Mouse (Mus musculus) kidney, embryonic 16.5 days (tissue): ENCODE results near the gene Gpr180. TPM values are rescaled to one million over a fixed set of nuclear protein-coding genes. Genes with fewer than 3 reads are reported as not detected.

Experiments used
- ATAC-seq: fragments of 200-750 bp; cut with Nextera tagmentation; 2 replicates; pipeline ENCODE4 v1.8.0; 2017; ENCODE audit warnings: moderate TSS enrichment; ENCODE audit not compliant: low FRiP score, low TSS enrichment
- H3K27ac ChIP-seq: fragments of 300-500 bp; sonication (generic); 2 replicates; pipeline ENCODE4 v1.5.1; 2014; ENCODE audit warnings: low read length
- H3K27me3 ChIP-seq: fragments of 300-500 bp; sonication (generic); 2 replicates; pipeline ENCODE4 v1.6.1; 2014; ENCODE audit warnings: low read length, control low read depth, mixed read lengths; ENCODE audit not compliant: insufficient read depth
- H3K36me3 ChIP-seq: fragments of 300-500 bp; sonication (generic); 2 replicates; pipeline ENCODE4 v1.6.1; 2014; ENCODE audit warnings: low read length, control low read depth, mixed read lengths; ENCODE audit not compliant: insufficient read depth
- H3K4me1 ChIP-seq: fragments of 300-500 bp; sonication (generic); 2 replicates; pipeline ENCODE4 v1.6.1; 2014; ENCODE audit warnings: low read length, control low read depth, mixed read lengths; ENCODE audit not compliant: insufficient read depth
- H3K4me2 ChIP-seq: fragments of 300-500 bp; sonication (generic); replicated peaks from 2 replicates; pipeline ENCODE4 v1.6.1; 2014; ENCODE audit warnings: low read depth, low read length
- H3K4me3 ChIP-seq: fragments of 300-500 bp; sonication (generic); 2 replicates; pipeline ENCODE4 v1.5.1; 2014; ENCODE audit warnings: mild to moderate bottlenecking, low read length
- H3K9ac ChIP-seq: fragments of 300-500 bp; sonication (generic); replicated peaks from 2 replicates; pipeline ENCODE4 v1.6.1; 2014; ENCODE audit warnings: low read length
- H3K9me3 ChIP-seq: fragments of 300-500 bp; sonication (generic); 2 replicates; pipeline ENCODE4 v1.6.1; 2016; ENCODE audit warnings: low read length, control low read depth
- WGBS: fragments of 180-500 bp; shearing (Covaris S2); extraction: QIAGEN DNeasy Blood & Tissue Kit; methylation state at CpG from one replicate; pipeline ENCODE4 v1.1.7; 2014; 5-methylcytosine and 5-hydroxymethylcytosine counted together
- polyA plus RNA-seq: library from polyadenylated mRNA; unstranded; fragments of >200 nt; fragmentation: Nextera tagmentation; extraction: Ambion mirVana; gene quantifications from 2 replicates; pipeline ENCODE4 v1.2.1, GENCODE M21; 2015

Gpr180 gene
- polyA plus RNA-seq, 1 experiment from 2014 or later: 60.3 TPM

DNA sequence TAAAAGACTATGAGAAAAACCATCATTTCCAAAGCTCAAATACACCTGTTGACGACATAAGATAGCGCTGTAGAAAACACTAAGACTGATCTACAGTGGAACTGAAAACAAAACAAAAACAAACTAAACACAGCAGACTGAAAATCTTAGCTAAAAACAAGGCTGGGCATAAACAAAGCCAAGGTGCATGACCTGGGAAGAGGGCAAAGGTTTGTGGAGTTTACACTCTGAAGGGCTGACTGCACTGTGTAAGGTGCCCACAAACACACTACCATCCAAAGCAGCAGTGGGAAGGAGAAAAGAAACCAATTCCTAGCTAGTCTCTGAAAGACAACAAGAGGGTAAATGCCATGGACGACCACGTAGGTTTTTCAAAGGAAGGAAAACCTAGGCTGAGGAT, 12.2 kb upstream of the Gpr180 start:
- H3K4me2 ChIP-seq: no peak overlapping the region
- 89% methylated on average over 4 of the region's 4 CpGs for WGBS
- peaks cover 56% of the 10 kb centered on the region for H3K36me3 ChIP-seq
- no peaks in the 10 kb centered on the region for H3K4me1 ChIP-seq
- H3K9me3 ChIP-seq: no peaks in the 10 kb centered on the region
- no peak overlapping the region for H3K4me3 ChIP-seq
- H3K27ac ChIP-seq: no peak overlapping the region
- H3K9ac ChIP-seq: no peak overlapping the region
- no peaks in the 10 kb centered on the region for H3K27me3 ChIP-seq
- ATAC-seq: no peak

GRCm38 (mm10) chr14:118126301-118126700, 10.7 kb upstream of the Gpr180 start:
- WGBS: 87% methylated on average over 5 of the region's 5 CpGs
- no peak overlapping the region for H3K9ac ChIP-seq
- peaks cover 1% of the 10 kb centered on the region; the same call in 1 of the 2 replicates for H3K4me1 ChIP-seq
- no peak overlapping the region for H3K4me2 ChIP-seq
- no peaks in the 10 kb centered on the region for H3K27me3 ChIP-seq
- peaks cover 45% of the 10 kb centered on the region for H3K36me3 ChIP-seq
- no peak overlapping the region for H3K4me3 ChIP-seq
- no peaks in the 10 kb centered on the region for H3K9me3 ChIP-seq
- ATAC-seq: no peak
- H3K27ac ChIP-seq: no peak overlapping the region

DNA sequence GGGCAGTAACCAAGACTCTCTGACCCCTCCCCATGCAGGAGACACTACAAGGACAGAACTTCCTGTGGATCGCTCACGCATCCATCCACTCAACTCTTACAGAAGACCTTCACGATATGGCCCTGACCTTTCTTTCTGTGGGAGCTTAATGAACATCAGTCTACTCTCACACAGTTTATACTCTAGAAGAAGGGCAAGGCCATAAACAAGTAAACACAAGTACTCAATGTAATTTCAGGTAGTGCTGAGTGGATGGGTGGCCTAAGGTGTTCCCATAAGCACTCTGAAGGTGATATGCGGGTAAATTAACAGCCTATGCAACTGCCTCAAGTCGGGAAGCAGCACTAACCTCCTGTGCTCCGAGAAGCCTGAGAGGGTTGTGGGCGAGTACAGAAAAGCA, 5.5 kb upstream of the Gpr180 start:
- no peak for ATAC-seq
- no peak overlapping the region for H3K27ac ChIP-seq
- peaks cover 14% of the 10 kb centered on the region; the same call in 1 of the 2 replicates for H3K36me3 ChIP-seq
- H3K4me2 ChIP-seq: peak overlapping the region; percentile 74
- H3K9ac ChIP-seq: peak overlapping the region; percentile 74
- H3K27me3 ChIP-seq: no peaks in the 10 kb centered on the region
- H3K4me1 ChIP-seq: peaks cover 15% of the 10 kb centered on the region
- H3K9me3 ChIP-seq: no peaks in the 10 kb centered on the region
- WGBS: 68% methylated on average over 7 of the region's 7 CpGs
- peak overlapping the region; percentile 63 for H3K4me3 ChIP-seq

- H3K9me3 ChIP-seq: no peaks in the 10 kb centered on the region
These were observed 4.9 kb upstream of the Gpr180 start for GRCm38 (mm10) chr14:118131931-118132641.

DNA sequence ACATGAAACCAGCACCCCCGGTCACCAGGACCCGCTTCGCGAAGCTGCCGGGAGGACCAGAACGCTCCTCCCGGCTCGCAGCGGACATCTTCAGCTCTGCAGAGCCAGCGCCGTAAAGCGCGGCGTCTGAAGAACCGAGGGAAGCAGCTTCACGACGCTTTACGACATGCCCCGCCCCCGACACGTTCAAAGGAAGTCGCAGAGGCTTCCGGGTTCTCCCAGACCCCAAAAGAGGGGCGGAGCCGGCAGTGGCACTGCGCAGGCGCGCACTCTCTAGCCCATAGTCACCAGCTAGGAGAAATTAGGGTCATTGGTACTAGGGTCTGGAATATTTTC, 4.3 kb upstream of the Gpr180 start, which contains the start of gene Tgds:
Gene Tgds (minus strand): TSS at position 114 of the 336 bp plus-strand sequence.
- Histone ChIP-seq H3K9me3 (no peaks in the 10 kb centered on the region), H3K4me2 (peak within 1 kb of the TSS; percentile 74), H3K4me1 (peaks cover 19% of the 10 kb centered on the region), H3K27me3 (no peaks in the 10 kb centered on the region), H3K36me3 (0 out of 2 replicates have a peak, but pooled peaks cover 5% of the 10 kb centered on the region), H3K4me3 (peak within 1 kb of the TSS; percentile 63), H3K9ac (peak within 1 kb of the TSS; percentile 74), H3K27ac (no peak within 1 kb of the TSS)
- ATAC-seq: peak; percentile 83
- WGBS: under 1% methylated on average over 28 of the region's 28 CpGs

More at GRCm38 (mm10) chr14:118131931-118132641, 4.9 kb upstream of the Gpr180 start:
- peak overlapping the region; percentile 74 for H3K9ac ChIP-seq
- peak; percentile 39 for ATAC-seq
- H3K36me3 ChIP-seq: peaks cover 8% of the 10 kb centered on the region; the same call in 1 of the 2 replicates
- peaks cover 17% of the 10 kb centered on the region for H3K4me1 ChIP-seq
- H3K4me2 ChIP-seq: peak overlapping the region; percentile 74
- 13% methylated on average over 21 of the region's 21 CpGs for WGBS
- H3K27ac ChIP-seq: no peak overlapping the region
- H3K27me3 ChIP-seq: no peaks in the 10 kb centered on the region
- peak overlapping the region; percentile 63 for H3K4me3 ChIP-seq

- Histone ChIP-seq H3K9ac (peak overlapping the region; percentile 87), H3K4me1 (peaks cover 20% of the 10 kb centered on the region), H3K4me3 (peak overlapping the region; percentile 90), H3K4me2 (peak overlapping the region; percentile 78), H3K9me3 (no peaks in the 10 kb centered on the region), H3K36me3 (peaks cover 28% of the 10 kb centered on the region), H3K27ac (peak overlapping the region; percentile 50), H3K27me3 (no peaks in the 10 kb centered on the region)
- 0% methylated on average over 13 of the region's 13 CpGs for WGBS
- peak; percentile 25; the same call in 1 of the 2 replicates for ATAC-seq
These were observed 529 bp downstream of the Gpr180 start for GRCm38 (mm10) chr14:118137487-118137886.

- no peak overlapping the region for H3K4me2 ChIP-seq
- H3K36me3 ChIP-seq: peaks cover 30% of the 10 kb centered on the region
- H3K4me3 ChIP-seq: no peak overlapping the region
- no peak overlapping the region for H3K9ac ChIP-seq
- no peak overlapping the region for H3K27ac ChIP-seq
- no peaks in the 10 kb centered on the region for H3K9me3 ChIP-seq
- H3K4me1 ChIP-seq: peaks cover 10% of the 10 kb centered on the region; the same call in 1 of the 2 replicates
- H3K27me3 ChIP-seq: no peaks in the 10 kb centered on the region
- 94% methylated on average over 5 of the region's 5 CpGs for WGBS
- ATAC-seq: no peak
These were observed 5.3 kb downstream of the Gpr180 start for GRCm38 (mm10) chr14:118142283-118142682.

DNA sequence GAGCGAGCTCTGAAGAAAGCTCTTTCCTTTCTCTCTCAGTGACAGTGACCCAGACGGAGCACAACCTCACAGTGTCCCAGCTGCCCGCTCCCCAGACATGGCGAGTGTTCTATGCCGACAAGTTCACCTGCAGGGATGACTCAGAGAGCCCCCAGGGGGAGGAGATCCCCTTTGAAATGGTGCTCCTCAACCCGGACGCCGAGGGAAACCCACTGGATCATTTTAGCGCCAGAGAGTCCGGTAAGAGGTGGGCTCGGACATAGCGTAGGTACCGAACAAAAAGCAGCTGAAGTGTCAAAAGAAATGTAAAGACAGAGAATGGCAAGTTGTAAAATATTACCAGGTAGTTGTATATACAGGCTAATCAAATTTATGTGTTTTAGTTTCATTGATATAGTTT, 11.1 kb downstream of the Gpr180 start:
- ATAC-seq: no peak
- no peaks in the 10 kb centered on the region for H3K4me1 ChIP-seq
- H3K4me2 ChIP-seq: no peak overlapping the region
- WGBS: 96% methylated on average over 13 of the region's 13 CpGs
- H3K36me3 ChIP-seq: peaks cover 14% of the 10 kb centered on the region
- no peak overlapping the region for H3K27ac ChIP-seq
- no peak overlapping the region for H3K4me3 ChIP-seq
- no peaks in the 10 kb centered on the region for H3K27me3 ChIP-seq
- H3K9me3 ChIP-seq: no peaks in the 10 kb centered on the region
- H3K9ac ChIP-seq: no peak overlapping the region

GRCm38 (mm10) chr14:118148554-118148953, 11.6 kb downstream of the Gpr180 start:
- no peak overlapping the region for H3K4me2 ChIP-seq
- H3K4me1 ChIP-seq: no peaks in the 10 kb centered on the region
- no peak for ATAC-seq
- H3K36me3 ChIP-seq: peaks cover 15% of the 10 kb centered on the region
- no peaks in the 10 kb centered on the region for H3K9me3 ChIP-seq
- no peak overlapping the region for H3K27ac ChIP-seq
- H3K27me3 ChIP-seq: no peaks in the 10 kb centered on the region
- no peak overlapping the region for H3K4me3 ChIP-seq
- H3K9ac ChIP-seq: no peak overlapping the region
- WGBS: 78% methylated on average over 10 of the region's 10 CpGs
